Mouse (Mus musculus) E14TG2a.4 (cell line): ENCODE measurements around the gene Kdm4b.

Experiments used
- CTCF ChIP-seq: conservative IDR thresholded peaks from 2 replicates; pipeline ENCODE4 v1.5.1; 2014; ENCODE audit warnings: low read length
- NANOG ChIP-seq: IDR thresholded peaks from 2 replicates; pipeline ENCODE4 v1.6.1; 2014; ENCODE audit warnings: borderline replicate concordance, low read length, mixed read lengths
- POU5F1 ChIP-seq: IDR thresholded peaks from 2 replicates; pipeline ENCODE4 v1.6.1; 2014; ENCODE audit warnings: low read length, borderline replicate concordance

DNA sequence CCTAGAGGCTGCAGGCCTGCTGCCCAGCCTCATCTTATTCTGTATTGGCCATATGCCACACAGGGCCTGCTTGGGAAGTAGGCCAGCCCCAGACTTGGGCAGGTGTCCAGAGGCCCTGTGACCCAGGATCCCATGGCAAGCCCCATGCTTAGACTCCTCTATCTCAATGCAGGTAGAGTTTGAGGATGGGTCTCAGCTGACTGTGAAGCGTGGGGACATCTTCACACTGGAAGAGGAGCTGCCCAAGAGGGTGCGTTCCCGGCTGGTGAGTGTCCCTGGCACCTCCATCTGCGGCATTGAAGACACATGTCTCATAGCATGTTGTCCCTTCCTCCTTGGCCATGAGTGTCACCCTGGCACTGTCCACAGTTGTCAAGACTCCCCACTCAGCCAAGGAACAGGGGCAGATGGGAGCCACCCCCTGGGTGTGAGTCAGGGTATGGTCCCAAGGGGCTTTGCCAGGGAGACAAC, 75.2 kb downstream of the Kdm4b start:
- TF ChIP-seq NANOG (no peak), CTCF (no peak), POU5F1 (no peak)
